Mouse (Mus musculus) kidney, adult 10 weeks (tissue): ENCODE data around the gene Phtf1. TPM values are rescaled to one million over a fixed set of nuclear protein-coding genes. Genes with fewer than 3 reads are reported as not detected.

Experiments
- polyA plus RNA-seq: library from polyadenylated mRNA; stranded (reverse); fragments of 350-450 nt; fragmentation: Illumina TruSeq; extraction: RNeasy Lipid Tissue Mini Kit (QIAGEN cat#74804); gene quantifications from one replicate; pipeline ENCODE4 v1.2.3, GENCODE M21; 2014; ENCODE audit warnings: low read depth, low replicate concordance

Gene Phtf1
- polyA plus RNA-seq: 24.9 TPM

DNA sequence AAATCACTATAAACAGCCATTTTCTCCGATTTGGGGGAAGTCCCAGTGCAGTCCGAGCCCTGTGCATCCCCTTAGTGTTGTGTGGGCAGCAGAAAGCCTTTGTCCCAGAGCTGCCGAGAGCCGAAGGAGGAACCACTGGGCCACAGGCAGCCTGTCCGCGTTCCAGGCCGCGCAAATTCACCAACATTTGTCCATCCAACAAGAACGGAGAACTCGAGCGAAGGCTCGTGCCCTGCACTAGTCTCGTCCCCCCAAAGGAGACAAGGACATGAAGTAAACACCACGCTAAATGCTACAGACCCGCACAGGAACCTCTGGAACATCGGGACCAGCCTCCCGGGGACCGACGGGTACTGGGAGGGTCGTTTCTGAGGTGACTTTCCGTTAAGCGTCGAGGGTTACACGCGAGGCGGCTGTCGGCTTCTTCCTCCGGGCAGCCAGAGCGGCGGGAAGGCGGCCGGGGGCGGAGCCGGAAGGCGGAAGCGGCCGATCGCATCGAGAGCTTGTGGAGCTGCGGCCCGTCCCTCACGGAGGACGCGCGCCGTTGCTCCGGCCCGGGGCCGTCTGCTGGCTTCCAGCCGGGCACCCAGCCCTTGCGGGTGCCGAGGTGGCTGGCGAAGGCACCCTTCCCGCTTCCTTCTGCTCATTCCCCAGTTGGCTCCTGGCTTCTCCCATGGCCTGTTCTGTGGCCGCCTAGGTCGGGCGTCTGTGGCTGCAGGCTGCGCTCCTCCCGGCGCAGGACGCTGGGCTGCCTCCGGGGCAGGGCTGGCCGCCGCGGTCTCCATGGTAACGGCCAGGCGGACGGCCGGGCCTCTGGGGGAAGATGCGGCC lies at the start of gene Phtf1:
Phtf1 (plus strand) TSS at position 250 of the 831 bp plus-strand sequence.

Other genes starting within 250 kb of the Phtf1 start
- gene Olfml3, start 230.1 kb upstream of the Phtf1 start, polyA plus RNA-seq: 12.1 TPM
- not detected for gene Gm10964, start 228.7 kb upstream of the Phtf1 start, polyA plus RNA-seq
- gene Hipk1, start 176.5 kb upstream of the Phtf1 start, polyA plus RNA-seq: 73.3 TPM
- gene Dclre1b, start 158.7 kb upstream of the Phtf1 start, polyA plus RNA-seq: 6.2 TPM
- gene Ap4b1, start 158.6 kb upstream of the Phtf1 start, polyA plus RNA-seq: 14.1 TPM
- not detected for gene Gm43064, start 158.5 kb upstream of the Phtf1 start, polyA plus RNA-seq
- gene Bcl2l15, start 135.5 kb upstream of the Phtf1 start, polyA plus RNA-seq: 2.2 TPM
- 5.4 TPM for gene Ptpn22, start 108.3 kb upstream of the Phtf1 start, polyA plus RNA-seq
- gene Rsbn1, start 54.0 kb upstream of the Phtf1 start, polyA plus RNA-seq: 29.0 TPM